Mouse (Mus musculus) CH12.LX (cell line): ENCODE data around the gene Smyd3.

Experiments
- BHLHE40 ChIP-seq: IDR thresholded peaks from 2 replicates; pipeline ENCODE4 v1.6.1; 2011; ENCODE audit warnings: mild to moderate bottlenecking, low read depth, low read length, improper control_type of control experiment
- CTCF ChIP-seq, 2 experiments: IDR thresholded peaks in 1 of 2; conservative IDR thresholded peaks in 1 of 2; 2 replicates each; pipeline ENCODE4 v1.5.1; 2011 to 2012; ENCODE audit warnings: low read depth in 2 of 2, low read length in 2 of 2, improper control_type of control experiment in 1 of 2, inconsistent platforms in 1 of 2, mild to moderate bottlenecking in 1 of 2, moderate library complexity in 1 of 2
- HCFC1 ChIP-seq: IDR thresholded peaks from 2 replicates; pipeline ENCODE4 v1.6.1; 2012; ENCODE audit warnings: low read depth, mild to moderate bottlenecking, inconsistent platforms, low read length, improper control_type of control experiment
- JUN ChIP-seq: IDR thresholded peaks from 2 replicates; pipeline ENCODE4 v1.6.1; 2011; ENCODE audit warnings: low read depth, mild to moderate bottlenecking, low read length, improper control_type of control experiment, moderate library complexity; ENCODE audit not compliant: insufficient read depth
- KAT2A ChIP-seq: IDR thresholded peaks from 2 replicates; pipeline ENCODE4 v1.6.1; 2012; ENCODE audit warnings: low read length, improper control_type of control experiment, inconsistent platforms; ENCODE audit not compliant: insufficient replicate concordance
- POLR2AphosphoS2 ChIP-seq: IDR thresholded peaks from 2 replicates; pipeline ENCODE4 v1.6.1; 2011; ENCODE audit warnings: low read depth, low read length, improper control_type of control experiment

- TF ChIP-seq CTCF (conservative IDR thresholded peaks at IDR 0.05 in 1 of 2, IDR thresholded peaks at IDR 0.05 in 1 of 2; ENCODE audit: low read depth in 2 of 2, low read length in 2 of 2), result no peak
- no peak for TF ChIP-seq HCFC1
- no peak for TF ChIP-seq JUN
- TF ChIP-seq POLR2AphosphoS2, result no peak
- TF ChIP-seq BHLHE40, result no peak
- no peak for TF ChIP-seq KAT2A
These were observed 325.1 kb downstream of the Smyd3 start for GRCm38 (mm10) chr1:179192781-179193180.
